Comparison of ENCODE assay signal across 14 mouse cellular contexts in the genomic region with DNA sequence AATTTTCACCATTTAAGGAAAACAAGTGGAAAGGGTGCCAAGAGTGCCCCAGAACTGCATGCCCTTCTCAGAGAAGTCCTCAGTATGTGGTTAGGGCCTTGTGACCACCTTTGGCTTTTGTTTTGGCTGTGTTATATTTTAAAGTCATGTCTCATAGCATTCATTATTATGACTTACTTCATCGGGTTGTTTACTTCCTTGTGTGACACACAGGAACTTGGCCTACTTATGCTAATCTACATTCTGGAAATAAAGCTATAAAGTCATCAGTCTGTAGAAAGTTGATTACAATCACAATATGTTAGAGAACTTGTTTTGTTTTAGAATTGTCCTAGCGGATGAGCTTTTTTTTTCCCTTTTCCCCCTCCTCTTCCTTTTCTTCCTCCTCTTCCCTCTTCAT.
DNase-seq lines count a peak whose midpoint lies in the region; ATAC-seq and TF ChIP-seq lines count a peak whose summit lies in the region.
"Had no signal": no experiment of that assay in that cellular context is flagged by ENCODE, and none has a peak within 500 bp of the region (broad histone marks: within the 10 kb centered on the region; RNA-seq: fewer than 3 reads in every experiment).

No protein-coding gene starts in this region.

- H3K79me2 ChIP-seq in CH12.LX (replicated peaks; ENCODE audit: control insufficient read depth, extremely low read depth, insufficient read depth, poor library complexity, severe bottlenecking) = peaks cover 15% of the 10 kb centered on the region

- no peak for TF ChIP-seq POLR2A in CH12.LX (IDR thresholded peaks at IDR 0.05; ENCODE audit: low read depth, low read length)

- peaks cover 0 to 24% of the 10 kb centered on the region in 2 experiments; a peak in 2 of 4 replicates for H3K4me1 ChIP-seq in CH12.LX (ENCODE audit: control insufficient read depth in 1 of 2, insufficient read depth in 2 of 2)
- H3K4me1 ChIP-seq in forebrain, embryonic 16.5 days (replicated peaks; ENCODE audit: control insufficient read depth, insufficient read depth, low read length) = peaks cover 12% of the 10 kb centered on the region
- peaks cover 17% of the 10 kb centered on the region; the same call in 1 of the 2 replicates for H3K4me1 ChIP-seq in midbrain, embryonic 12.5 days
- H3K4me1 ChIP-seq: embryonic facial prominence, embryonic 13.5 days had no signal

- peak overlapping the region in 1 of 3 experiments; percentile 92 for H3K4me3 ChIP-seq in CH12.LX (replicated peaks in 1 of 3; ENCODE audit: low read depth in 2 of 3, low read length in 2 of 3, poor library complexity in 1 of 3)
- peak overlapping the region; percentile 67 for H3K4me3 ChIP-seq in forebrain, embryonic 16.5 days (replicated peaks; ENCODE audit: low read length)
- peak overlapping the region; percentile 52 for H3K4me3 ChIP-seq in midbrain, embryonic 12.5 days
- H3K4me3 ChIP-seq: limb, embryonic 12.5 days had no signal

- H3K4me2 ChIP-seq in CH12.LX (ENCODE audit: insufficient read depth, low read depth, poor library complexity, severe bottlenecking) = peak overlapping the region; percentile 93
- H3K4me2 ChIP-seq in forebrain, embryonic 16.5 days (ENCODE audit: low read length) = peak overlapping the region; percentile 84
- peak overlapping the region; percentile 67 for H3K4me2 ChIP-seq in midbrain, embryonic 12.5 days (replicated peaks)

- DNase-seq in CH12.LX (ENCODE audit: extremely low read depth) = no peak
- DNase-seq in Muller cell, postnatal 12 days (ENCODE audit: inconsistent ontology term) = peak; percentile 58
- no peak for DNase-seq in lung, postnatal 14 days
- DNase-seq in heart, postnatal 36 days = no peak
- DNase-seq in gastrocnemius, postnatal 4 days (ENCODE audit: low spot score in 2 of 2) = no peak
- DNase-seq: adrenal gland, postnatal 14 days; kidney, adult 18-20 months; lung, adult 18-20 months; thymus, adult 18-20 months had no signal

- intact Hi-C loops in heart, postnatal 36 days (cut with DNase I) = no loop called here

- H3K9ac ChIP-seq in CH12.LX (ENCODE audit: insufficient read depth, low read depth) = no peak overlapping the region; the same call in 1 of the 2 replicates
- H3K9ac ChIP-seq in forebrain, embryonic 16.5 days (replicated peaks; ENCODE audit: low read depth, low read length) = peak overlapping the region; percentile 82
- H3K9ac ChIP-seq in midbrain, embryonic 12.5 days (replicated peaks) = peak overlapping the region; percentile 94
- H3K9ac ChIP-seq: embryonic facial prominence, embryonic 13.5 days; limb, embryonic 12.5 days had no signal

- no peak for TF ChIP-seq CTCF in CH12.LX (conservative IDR thresholded peaks at IDR 0.05 in 1 of 2, IDR thresholded peaks at IDR 0.05 in 1 of 2; ENCODE audit: low read depth in 2 of 2, low read length in 2 of 2)

- in situ Hi-C loops in CH12.LX (cut with MboI; ENCODE audit: low pct_ligation_motif_present, low pct_unique_long_range_greater_than_20kb, low sequenced_read_pairs) = no loop called here

- TF ChIP-seq EP300 in CH12.LX (IDR thresholded peaks at IDR 0.05; ENCODE audit: low read length) = no peak

- no peak overlapping the region for H3K27ac ChIP-seq in CH12.LX (ENCODE audit: insufficient read depth, low read depth)
- peak overlapping the region; percentile 98 for H3K27ac ChIP-seq in forebrain, embryonic 16.5 days (ENCODE audit: low read length)
- peak overlapping the region; percentile 95 for H3K27ac ChIP-seq in midbrain, embryonic 12.5 days (replicated peaks)
- H3K27ac ChIP-seq: embryonic facial prominence, embryonic 13.5 days; limb, embryonic 12.5 days had no signal

- no peaks in the 10 kb centered on the region for H3K27me3 ChIP-seq in CH12.LX (replicated peaks)
- H3K27me3 ChIP-seq in forebrain, embryonic 16.5 days (replicated peaks; ENCODE audit: control insufficient read depth, insufficient read depth, low read length) = no peaks in the 10 kb centered on the region
- H3K27me3 ChIP-seq in midbrain, embryonic 12.5 days = no peaks in the 10 kb centered on the region

- H3K36me3 ChIP-seq in CH12.LX (replicated peaks in 1 of 2; ENCODE audit: control insufficient read depth in 1 of 2, insufficient read depth in 1 of 2, low read length in 1 of 2) = peaks cover 0 to 30% of the 10 kb centered on the region in 2 experiments
- H3K36me3 ChIP-seq in forebrain, embryonic 16.5 days (ENCODE audit: control insufficient read depth, insufficient read depth) = 0 out of 2 replicates have a peak, but pooled peaks cover 11% of the 10 kb centered on the region
- H3K36me3 ChIP-seq in midbrain, embryonic 12.5 days = peaks cover 18% of the 10 kb centered on the region
- H3K36me3 ChIP-seq: embryonic facial prominence, embryonic 13.5 days; limb, embryonic 12.5 days had no signal

- 7% methylated on average over 2 of the region's 2 CpGs for WGBS in forebrain, embryonic 16.5 days
- WGBS in midbrain, embryonic 12.5 days = 9% methylated on average over 2 of the region's 2 CpGs

- no peaks in the 10 kb centered on the region for H3K9me3 ChIP-seq in CH12.LX (replicated peaks; ENCODE audit: low read length)
- H3K9me3 ChIP-seq in forebrain, embryonic 16.5 days (ENCODE audit: control insufficient read depth, low read length) = no peaks in the 10 kb centered on the region
- H3K9me3 ChIP-seq in midbrain, embryonic 12.5 days = no peaks in the 10 kb centered on the region
- H3K9me3 ChIP-seq: embryonic facial prominence, embryonic 13.5 days; limb, embryonic 12.5 days had no signal

- dilution Hi-C loops in CH12.LX (cut with MboI; ENCODE audit: extremely low pct_ligation_motif_present, extremely low pct_unique_long_range_greater_than_20kb, low sequenced_read_pairs) = no loop called here

- no peak for TF ChIP-seq RAD21 in CH12.LX (IDR thresholded peaks at IDR 0.05; ENCODE audit: low read depth, low read length)

- ATAC-seq in forebrain, embryonic 16.5 days = no peak
- ATAC-seq in midbrain, embryonic 12.5 days (ENCODE audit: low FRiP score, low read depth) = no peak
- ATAC-seq in megakaryocyte, adult 5-6 weeks (ENCODE audit: poor library complexity, severe bottlenecking) = no peak

TF ChIP-seq in CH12.LX, 34 proteins besides CTCF, POLR2A, EP300 and RAD21:
- no peak for TF ChIP-seq CHD1 (IDR thresholded peaks at IDR 0.05; ENCODE audit: low read depth, low read length)
- no peak for TF ChIP-seq SMC3 (IDR thresholded peaks at IDR 0.05; ENCODE audit: low read depth, low read length)
- no peak for TF ChIP-seq ZC3H11A (IDR thresholded peaks at IDR 0.05; ENCODE audit: low read depth, low read length)
- no peak for TF ChIP-seq JUND (conservative IDR thresholded peaks at IDR 0.05; ENCODE audit: low read depth, low read length)
- no peak for TF ChIP-seq CHD2 (IDR thresholded peaks at IDR 0.05; ENCODE audit: low read length)
- no peak for TF ChIP-seq POLR2AphosphoS2 (IDR thresholded peaks at IDR 0.05; ENCODE audit: low read depth, low read length)
- no peak for TF ChIP-seq NRF1 (IDR thresholded peaks at IDR 0.05; ENCODE audit: low read depth, low read length)
- TF ChIP-seq E2F4 (IDR thresholded peaks at IDR 0.05; ENCODE audit: insufficient replicate concordance, low read depth, low read length) = no peak
- no peak for TF ChIP-seq HCFC1 (IDR thresholded peaks at IDR 0.05; ENCODE audit: low read depth, low read length)
- TF ChIP-seq ELF1 (IDR thresholded peaks at IDR 0.05; ENCODE audit: low read depth, low read length) = no peak
- TF ChIP-seq GABPA (IDR thresholded peaks at IDR 0.05; ENCODE audit: insufficient replicate concordance, low read depth, low read length) = no peak
- TF ChIP-seq ETS1 (conservative IDR thresholded peaks at IDR 0.05; ENCODE audit: low read depth, low read length) = no peak
- TF ChIP-seq BHLHE40 (IDR thresholded peaks at IDR 0.05; ENCODE audit: low read depth, low read length) = no peak
- no peak for TF ChIP-seq JUN (IDR thresholded peaks at IDR 0.05; ENCODE audit: insufficient read depth, low read depth, low read length)
- no peak for TF ChIP-seq ZKSCAN1 (IDR thresholded peaks at IDR 0.05; ENCODE audit: borderline replicate concordance, low read depth, low read length)
- no peak for TF ChIP-seq ZMIZ1 (IDR thresholded peaks at IDR 0.05; ENCODE audit: low read depth, low read length)
- no peak for TF ChIP-seq USF1 (IDR thresholded peaks at IDR 0.05; ENCODE audit: low read depth, low read length)
- TF ChIP-seq UBTF (IDR thresholded peaks at IDR 0.05; ENCODE audit: low read depth, low read length) = no peak
TF ChIP-seq in CH12.LX: peak in this region for 0.
